Mouse (Mus musculus) thymus, postnatal 4 days (tissue): ENCODE data around the gene Crnkl1.

Experiments used
- DNase-seq: peaks from one replicate; pipeline ENCODE4 v3.0.0; 2021

The Crnkl1 gene

DNA sequence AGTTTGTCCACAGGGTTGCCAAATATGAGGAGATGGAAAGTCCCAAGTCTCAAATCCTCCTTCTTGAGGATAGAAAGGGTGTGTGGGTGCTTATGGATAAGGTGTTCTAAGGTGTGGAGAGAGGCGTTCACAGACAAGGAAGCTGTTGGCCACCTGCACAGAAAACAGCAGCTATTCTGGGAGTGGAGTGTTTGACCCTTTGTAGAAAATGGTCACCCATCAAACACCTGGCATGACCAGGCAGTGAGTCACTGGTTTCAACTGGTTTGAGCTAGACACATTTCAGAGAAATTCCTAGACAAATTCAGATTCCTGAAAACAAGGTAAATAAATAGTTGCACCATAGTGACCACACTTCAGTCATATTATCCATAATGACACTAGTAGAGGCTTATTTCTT is 62.7 kb downstream of the Crnkl1 start:
- no peak for DNase-seq

DNA sequence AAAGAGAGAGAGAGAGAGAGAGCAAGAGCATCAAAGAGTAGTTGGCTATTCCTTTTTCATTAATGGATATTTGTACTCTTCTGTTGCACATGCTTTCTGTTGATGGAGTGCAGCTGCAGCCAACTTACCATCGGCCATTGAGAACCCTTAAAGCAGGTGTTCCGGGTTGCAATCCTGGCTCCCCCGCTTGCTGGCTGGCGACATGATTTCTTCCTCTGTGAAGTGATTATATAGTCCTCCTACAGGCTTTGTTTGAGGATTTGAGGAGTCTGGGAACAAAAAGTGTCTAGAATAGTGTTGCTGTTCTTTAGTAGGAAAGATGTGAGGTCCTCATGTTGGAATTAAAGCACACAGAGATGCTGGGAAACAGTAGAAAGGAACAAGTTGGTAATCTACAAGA is 63.5 kb downstream of the Crnkl1 start:
- no peak for DNase-seq
